Mouse (Mus musculus): ENCODE measurements around the gene Phc1. TPM values are rescaled to one million over a fixed set of nuclear protein-coding genes. Genes with fewer than 3 reads are reported as not detected.

The Phc1 gene
- polyA plus RNA-seq, 1 experiment from 2014 or later: 1.2 TPM

GRCm38 (mm10) chr6:122342125-122342524 lies 1.8 kb upstream of the Phc1 start:
- Histone ChIP-seq H3K36me3 (ENCODE audit: control insufficient read depth, insufficient read depth) (no peaks in the 10 kb centered on the region), H3K27ac (ENCODE audit: low read length) (no peak overlapping the region), H3K9me3 (replicated peaks; ENCODE audit: control insufficient read depth, low read length) (no peaks in the 10 kb centered on the region), H3K4me3 (ENCODE audit: low read depth, low read length) (no peak overlapping the region), H3K4me2 (ENCODE audit: low read depth, low read length) (no peak overlapping the region), H3K4me1 (ENCODE audit: control insufficient read depth, low read depth, low read length) (peaks cover 13% of the 10 kb centered on the region), H3K27me3 (ENCODE audit: control insufficient read depth, insufficient read depth, low read depth, low read length) (no peaks in the 10 kb centered on the region; the same call in none of the 2 replicates), H3K9ac (ENCODE audit: low read depth, low read length) (no peak overlapping the region)
- WGBS (ENCODE audit: insufficient replicate concordance): 45% methylated on average over 5 of the region's 5 CpGs
- ATAC-seq (ENCODE audit: low read depth): no peak

- H3K4me1 ChIP-seq (ENCODE audit: control insufficient read depth, low read depth, low read length): peaks cover 13% of the 10 kb centered on the region
- no peak overlapping the region for H3K9ac ChIP-seq (ENCODE audit: low read depth, low read length)
- no peak for ATAC-seq (ENCODE audit: low read depth)
- no peaks in the 10 kb centered on the region for H3K36me3 ChIP-seq (ENCODE audit: control insufficient read depth, insufficient read depth)
- H3K27me3 ChIP-seq (ENCODE audit: control insufficient read depth, insufficient read depth, low read depth, low read length): no peaks in the 10 kb centered on the region; the same call in none of the 2 replicates
- no peaks in the 10 kb centered on the region for H3K9me3 ChIP-seq (replicated peaks; ENCODE audit: control insufficient read depth, low read length)
- no peak overlapping the region for H3K4me3 ChIP-seq (ENCODE audit: low read depth, low read length)
- WGBS (ENCODE audit: insufficient replicate concordance): 63% methylated on average over 7 of the region's 7 CpGs
- H3K4me2 ChIP-seq (ENCODE audit: low read depth, low read length): no peak overlapping the region
- H3K27ac ChIP-seq (ENCODE audit: low read length): no peak overlapping the region
Measured at GRCm38 (mm10) chr6:122341038-122341810, 863 bp upstream of the Phc1 start.

GRCm38 (mm10) chr6:122339648-122340341 lies 566 bp downstream of the Phc1 start:
- ATAC-seq (ENCODE audit: low read depth): peak; percentile 87
- Histone ChIP-seq H3K36me3 (ENCODE audit: control insufficient read depth, insufficient read depth) (no peaks in the 10 kb centered on the region), H3K27me3 (ENCODE audit: control insufficient read depth, insufficient read depth, low read depth, low read length) (no peaks in the 10 kb centered on the region; the same call in none of the 2 replicates), H3K9me3 (replicated peaks; ENCODE audit: control insufficient read depth, low read length) (no peaks in the 10 kb centered on the region), H3K4me2 (ENCODE audit: low read depth, low read length) (peak overlapping the region; percentile 95), H3K27ac (ENCODE audit: low read length) (peak overlapping the region; percentile 50), H3K4me1 (ENCODE audit: control insufficient read depth, low read depth, low read length) (peaks cover 13% of the 10 kb centered on the region), H3K9ac (ENCODE audit: low read depth, low read length) (peak overlapping the region; percentile 66), H3K4me3 (ENCODE audit: low read depth, low read length) (peak overlapping the region; percentile 76)
- WGBS (ENCODE audit: insufficient replicate concordance): 0% methylated on average over 27 of the region's 71 CpGs

- no peak overlapping the region; the same call in 1 of the 2 replicates for H3K27ac ChIP-seq (ENCODE audit: low read length)
- peaks cover 13% of the 10 kb centered on the region for H3K4me1 ChIP-seq (ENCODE audit: control insufficient read depth, low read depth, low read length)
- H3K9ac ChIP-seq (ENCODE audit: low read depth, low read length): peak overlapping the region; percentile 66
- no peaks in the 10 kb centered on the region; the same call in none of the 2 replicates for H3K27me3 ChIP-seq (ENCODE audit: control insufficient read depth, insufficient read depth, low read depth, low read length)
- under 1% methylated on average over 33 of the region's 51 CpGs for WGBS (ENCODE audit: insufficient replicate concordance)
- H3K4me2 ChIP-seq (ENCODE audit: low read depth, low read length): peak overlapping the region; percentile 95
- no peaks in the 10 kb centered on the region for H3K36me3 ChIP-seq (ENCODE audit: control insufficient read depth, insufficient read depth)
- H3K9me3 ChIP-seq (replicated peaks; ENCODE audit: control insufficient read depth, low read length): no peaks in the 10 kb centered on the region
- peak overlapping the region; percentile 76 for H3K4me3 ChIP-seq (ENCODE audit: low read depth, low read length)
- peak; percentile 80 for ATAC-seq (ENCODE audit: low read depth)
Measured at GRCm38 (mm10) chr6:122339047-122339647, 1.2 kb downstream of the Phc1 start.

GRCm38 (mm10) chr6:122337546-122337945 lies 2.8 kb downstream of the Phc1 start:
- WGBS (ENCODE audit: insufficient replicate concordance): 55% methylated on average over 6 of the region's 6 CpGs
- ATAC-seq (ENCODE audit: low read depth): no peak

GRCm38 (mm10) chr6:122334786-122335340 lies 5.5 kb downstream of the Phc1 start:
- no peak overlapping the region for H3K4me2 ChIP-seq (ENCODE audit: low read depth, low read length)
- H3K9ac ChIP-seq (ENCODE audit: low read depth, low read length): no peak overlapping the region
- peaks cover 6% of the 10 kb centered on the region for H3K4me1 ChIP-seq (ENCODE audit: control insufficient read depth, low read depth, low read length)
- 68% methylated on average over 7 of the region's 7 CpGs for WGBS (ENCODE audit: insufficient replicate concordance)
- ATAC-seq (ENCODE audit: low read depth): no peak
- H3K27me3 ChIP-seq (ENCODE audit: control insufficient read depth, insufficient read depth, low read depth, low read length): no peaks in the 10 kb centered on the region; the same call in 1 of the 2 replicates
- H3K36me3 ChIP-seq (ENCODE audit: control insufficient read depth, insufficient read depth): no peaks in the 10 kb centered on the region
- H3K9me3 ChIP-seq (replicated peaks; ENCODE audit: control insufficient read depth, low read length): no peaks in the 10 kb centered on the region
- H3K27ac ChIP-seq (ENCODE audit: low read length): no peak overlapping the region
- no peak overlapping the region for H3K4me3 ChIP-seq (ENCODE audit: low read depth, low read length)

More at GRCm38 (mm10) chr6:122337546-122337945, 2.8 kb downstream of the Phc1 start:
- peaks cover 13% of the 10 kb centered on the region for H3K4me1 ChIP-seq (ENCODE audit: control insufficient read depth, low read depth, low read length)
- H3K9me3 ChIP-seq (replicated peaks; ENCODE audit: control insufficient read depth, low read length): no peaks in the 10 kb centered on the region
- no peak overlapping the region for H3K27ac ChIP-seq (ENCODE audit: low read length)
- H3K27me3 ChIP-seq (ENCODE audit: control insufficient read depth, insufficient read depth, low read depth, low read length): no peaks in the 10 kb centered on the region; the same call in none of the 2 replicates
- H3K4me2 ChIP-seq (ENCODE audit: low read depth, low read length): no peak overlapping the region
- H3K4me3 ChIP-seq (ENCODE audit: low read depth, low read length): no peak overlapping the region
- H3K36me3 ChIP-seq (ENCODE audit: control insufficient read depth, insufficient read depth): no peaks in the 10 kb centered on the region
- no peak overlapping the region for H3K9ac ChIP-seq (ENCODE audit: low read depth, low read length)

- no peaks in the 10 kb centered on the region for H3K36me3 ChIP-seq (ENCODE audit: control insufficient read depth, insufficient read depth)
- no peaks in the 10 kb centered on the region for H3K27me3 ChIP-seq (ENCODE audit: control insufficient read depth, insufficient read depth, low read depth, low read length)
- no peak overlapping the region for H3K27ac ChIP-seq (ENCODE audit: low read length)
- no peak overlapping the region for H3K9ac ChIP-seq (ENCODE audit: low read depth, low read length)
- H3K4me1 ChIP-seq (ENCODE audit: control insufficient read depth, low read depth, low read length): no peaks in the 10 kb centered on the region
- H3K4me2 ChIP-seq (ENCODE audit: low read depth, low read length): no peak overlapping the region
- WGBS (ENCODE audit: insufficient replicate concordance): 70% methylated on average over 13 of the region's 13 CpGs
- H3K4me3 ChIP-seq (ENCODE audit: low read depth, low read length): no peak overlapping the region
- ATAC-seq (ENCODE audit: low read depth): no peak
- H3K9me3 ChIP-seq (replicated peaks; ENCODE audit: control insufficient read depth, low read length): no peaks in the 10 kb centered on the region
Measured at GRCm38 (mm10) chr6:122333081-122333612, 7.2 kb downstream of the Phc1 start.

GRCm38 (mm10) chr6:122325361-122325975 lies 14.9 kb downstream of the Phc1 start:
- H3K4me2 ChIP-seq (ENCODE audit: low read depth, low read length): no peak overlapping the region
- no peak overlapping the region for H3K9ac ChIP-seq (ENCODE audit: low read depth, low read length)
- 67% methylated on average over 6 of the region's 6 CpGs for WGBS (ENCODE audit: insufficient replicate concordance)
- no peak overlapping the region for H3K27ac ChIP-seq (ENCODE audit: low read length)
- no peak for ATAC-seq (ENCODE audit: low read depth)
- no peaks in the 10 kb centered on the region for H3K36me3 ChIP-seq (ENCODE audit: control insufficient read depth, insufficient read depth)
- H3K9me3 ChIP-seq (replicated peaks; ENCODE audit: control insufficient read depth, low read length): no peaks in the 10 kb centered on the region
- H3K27me3 ChIP-seq (ENCODE audit: control insufficient read depth, insufficient read depth, low read depth, low read length): no peaks in the 10 kb centered on the region
- H3K4me1 ChIP-seq (ENCODE audit: control insufficient read depth, low read depth, low read length): no peaks in the 10 kb centered on the region
- no peak overlapping the region for H3K4me3 ChIP-seq (ENCODE audit: low read depth, low read length)

Data from liver, embryonic 16.5 days (tissue).